Mouse (Mus musculus) liver, embryonic 14.5 days (tissue): ENCODE results near the gene Lrba. TPM values are rescaled to one million over a fixed set of nuclear protein-coding genes. Genes with fewer than 3 reads are reported as not detected.

Experiments
- ATAC-seq: fragments of 200-750 bp; cut with Nextera tagmentation; 2 replicates; pipeline ENCODE4 v1.8.0; 2017; ENCODE audit warnings: moderate number of reproducible peaks, mild to moderate bottlenecking, moderate library complexity; ENCODE audit not compliant: insufficient read depth
- DNase-seq, 3 experiments: peaks; one replicate each; pipeline ENCODE4 v3.0.0-alpha.2; 2012 to 2013; ENCODE audit warnings: low read depth in 3 of 3, low spot score in 3 of 3
- H3K27ac ChIP-seq: fragments of 300-500 bp; sonication (generic); 2 replicates; pipeline ENCODE4 v1.5.1; 2014; ENCODE audit warnings: moderate library complexity, mild to moderate bottlenecking, control low read depth, inconsistent platforms
- H3K27me3 ChIP-seq: fragments of 300-500 bp; sonication (generic); 2 replicates; pipeline ENCODE4 v1.6.1; 2014; ENCODE audit warnings: mild to moderate bottlenecking, low read length, moderate library complexity; ENCODE audit not compliant: control insufficient read depth, insufficient read depth
- H3K36me3 ChIP-seq: fragments of 300-500 bp; sonication (generic); replicated peaks from 2 replicates; pipeline ENCODE4 v1.6.1; 2014; ENCODE audit warnings: low read depth; ENCODE audit not compliant: control insufficient read depth, insufficient read depth
- H3K4me1 ChIP-seq, 2 experiments: fragments of 200-500 bp in 1 of 2; fragments of 300-500 bp in 1 of 2; sonication (generic) in 1 of 2; replicated peaks; 2 replicates each; pipeline ENCODE4 v1.6.1; 2012 to 2014; ENCODE audit warnings: antibody characterized with exemption in 1 of 2, inconsistent platforms in 1 of 2, low read length in 1 of 2; ENCODE audit not compliant: control insufficient read depth in 2 of 2, insufficient read depth in 2 of 2
- H3K4me2 ChIP-seq: fragments of 300-500 bp; sonication (generic); 2 replicates; pipeline ENCODE4 v1.6.1; 2014; ENCODE audit warnings: low read depth, mild to moderate bottlenecking, control low read depth, moderate library complexity
- H3K4me3 ChIP-seq, 2 experiments: fragments of 200-500 bp in 1 of 2; fragments of 300-500 bp in 1 of 2; sonication (generic) in 1 of 2; 2 replicates each; pipeline ENCODE4 v1.5.1; 2012 to 2014; ENCODE audit warnings: low read depth in 2 of 2, low read length in 2 of 2, mild to moderate bottlenecking in 2 of 2, control low read depth in 1 of 2, inconsistent platforms in 1 of 2, moderate library complexity in 1 of 2; ENCODE audit not compliant: insufficient read depth in 1 of 2
- H3K9ac ChIP-seq: fragments of 300-500 bp; sonication (generic); replicated peaks from 2 replicates; pipeline ENCODE4 v1.6.1; 2014; ENCODE audit warnings: mild to moderate bottlenecking, control low read depth, moderate library complexity
- H3K9me3 ChIP-seq: fragments of 300-500 bp; sonication (generic); 2 replicates; pipeline ENCODE4 v1.6.1; 2016; ENCODE audit warnings: low read length, mixed read lengths; ENCODE audit not compliant: control insufficient read depth
- CTCF ChIP-seq: IDR thresholded peaks from 2 replicates; pipeline ENCODE4 v1.5.1; 2016; ENCODE audit warnings: antibody characterized with exemption, low read depth, control low read depth
- EP300 ChIP-seq: IDR thresholded peaks from 2 replicates; pipeline ENCODE4 v1.6.1; 2016; ENCODE audit warnings: antibody characterized with exemption, low read depth
- WGBS: fragments of 180-500 bp; shearing (Covaris S2); extraction: QIAGEN DNeasy Blood & Tissue Kit; methylation state at CpG from one replicate; pipeline ENCODE4 v1.1.7; 2014; ENCODE audit not compliant: insufficient replicate concordance; 5-methylcytosine and 5-hydroxymethylcytosine counted together
- polyA plus RNA-seq, 2 experiments: library from polyadenylated mRNA; depleted of rRNA in 1 of 2; stranded (reverse) in 1 of 2; unstranded in 1 of 2; fragments of >200 nt; fragmentation: Nextera tagmentation in 1 of 2; extraction: Ambion mirVana in 1 of 2; gene quantifications; 2 replicates each; pipeline versions ENCODE4 v1.2.1 to v1.2.3; 2012 to 2014

Lrba gene
- polyA plus RNA-seq, 2 experiments: 3.7 to 4.4 TPM

DNA sequence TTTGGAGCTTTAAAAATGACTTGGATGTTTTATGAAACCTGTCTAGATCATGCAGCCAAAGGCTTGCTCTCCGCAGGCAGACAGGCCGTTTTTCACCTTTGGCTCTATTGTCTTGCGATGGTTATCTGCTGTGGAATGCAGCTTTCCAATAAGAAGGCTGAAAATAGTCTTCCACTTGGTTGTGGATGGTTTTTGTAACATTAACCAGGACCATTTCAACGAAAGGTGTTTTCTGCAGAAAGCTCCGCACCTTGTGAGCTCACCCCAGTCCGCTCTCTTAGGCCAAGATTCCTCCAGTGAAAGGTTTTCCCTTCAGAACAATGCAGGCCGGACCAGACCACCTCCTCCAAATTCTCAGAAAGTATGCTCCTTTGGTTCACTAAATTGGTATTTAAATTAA is 536.0 kb downstream of the Lrba start:
- no peaks in the 10 kb centered on the region for H3K9me3 ChIP-seq
- no peak overlapping the region for H3K9ac ChIP-seq
- DNase-seq: no peak

DNA sequence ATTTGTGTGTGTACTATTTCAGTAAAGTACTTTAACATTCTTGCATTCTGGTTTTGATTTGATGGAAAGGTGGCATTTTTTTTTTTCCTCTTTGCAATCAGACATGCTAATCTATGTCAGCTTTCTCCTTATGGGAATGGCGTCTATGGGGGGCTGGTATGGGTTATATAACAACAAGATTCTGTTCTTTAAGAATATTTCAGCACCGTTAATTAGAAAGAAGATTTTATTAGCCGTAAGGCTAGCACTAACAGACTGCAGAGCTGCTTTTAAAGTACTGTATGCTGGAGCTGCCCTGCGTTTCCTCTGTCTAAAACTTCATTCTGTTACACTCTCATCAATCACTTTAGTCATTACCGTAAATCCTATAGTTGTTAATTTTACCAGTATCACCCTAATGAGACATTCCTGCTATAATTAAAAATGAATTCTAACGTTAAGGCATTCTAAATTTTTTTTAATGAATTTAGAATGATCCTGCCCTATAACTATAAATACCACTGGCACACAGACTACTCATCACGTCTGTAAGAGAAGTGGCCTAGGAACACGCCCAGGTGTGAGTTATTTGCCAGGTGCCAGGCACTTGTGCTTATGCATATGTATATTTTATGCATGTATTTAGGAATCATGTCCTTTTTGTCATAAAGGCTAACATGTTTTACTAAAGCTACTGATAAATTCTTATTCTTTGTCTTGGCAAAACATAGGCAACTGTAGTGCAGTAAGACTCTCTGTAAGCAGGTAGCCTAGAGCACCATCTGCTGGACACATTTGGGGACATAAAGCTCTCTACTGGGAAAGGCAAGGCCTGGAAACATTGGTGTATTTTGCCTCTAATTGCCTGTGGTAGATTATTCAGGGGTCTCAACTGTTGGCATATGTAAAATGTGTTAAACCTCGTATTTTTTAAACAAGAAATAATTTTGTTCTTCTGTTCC is 536.9 kb downstream of the Lrba start:
- H3K4me2 ChIP-seq: no peak overlapping the region
- 60% methylated on average over 9 of the region's 9 CpGs for WGBS
- H3K27me3 ChIP-seq: no peaks in the 10 kb centered on the region
- no peaks in the 10 kb centered on the region for H3K4me1 ChIP-seq
- H3K27ac ChIP-seq: no peak overlapping the region
- H3K4me3 ChIP-seq: no peak overlapping the region
- peak in 2 of 3 experiments; percentile 22 to 28 for DNase-seq
- no peak overlapping the region for H3K9ac ChIP-seq
- ATAC-seq: no peak
- H3K36me3 ChIP-seq: no peaks in the 10 kb centered on the region
- TF ChIP-seq CTCF (peak; percentile 62), EP300 (no peak)
- no peaks in the 10 kb centered on the region for H3K9me3 ChIP-seq

More for the DNA sequence above, 536.0 kb downstream of the Lrba start:
- Histone ChIP-seq H3K4me2 (no peak overlapping the region), H3K27me3 (no peaks in the 10 kb centered on the region), H3K4me3 (no peak overlapping the region), H3K4me1 (no peaks in the 10 kb centered on the region), H3K27ac (no peak overlapping the region), H3K36me3 (no peaks in the 10 kb centered on the region)
- WGBS: 74% methylated on average over 7 of the region's 7 CpGs
- no peak for ATAC-seq
- TF ChIP-seq CTCF (no peak), EP300 (no peak)

DNA sequence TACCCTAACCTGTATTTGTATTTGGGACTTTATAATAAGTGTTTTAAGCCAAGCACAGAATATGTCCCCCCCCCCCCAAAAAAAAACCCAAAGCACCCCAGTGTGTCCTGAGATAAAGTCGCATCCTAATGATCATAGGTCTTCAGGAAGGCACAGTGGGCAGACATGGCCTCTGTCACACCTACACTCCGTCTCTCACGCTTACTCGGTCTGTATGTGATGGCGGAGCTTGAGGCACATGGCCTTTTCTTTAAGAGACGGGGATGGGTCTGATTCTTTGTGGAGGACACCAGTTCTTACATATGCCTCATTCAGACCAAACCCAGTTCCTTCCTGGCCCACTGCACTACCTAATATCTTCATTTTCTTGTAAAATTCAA is 537.5 kb downstream of the Lrba start:
- no peak for TF ChIP-seq EP300
- TF ChIP-seq CTCF: no peak
- 82% methylated on average over 6 of the region's 6 CpGs for WGBS

DNA sequence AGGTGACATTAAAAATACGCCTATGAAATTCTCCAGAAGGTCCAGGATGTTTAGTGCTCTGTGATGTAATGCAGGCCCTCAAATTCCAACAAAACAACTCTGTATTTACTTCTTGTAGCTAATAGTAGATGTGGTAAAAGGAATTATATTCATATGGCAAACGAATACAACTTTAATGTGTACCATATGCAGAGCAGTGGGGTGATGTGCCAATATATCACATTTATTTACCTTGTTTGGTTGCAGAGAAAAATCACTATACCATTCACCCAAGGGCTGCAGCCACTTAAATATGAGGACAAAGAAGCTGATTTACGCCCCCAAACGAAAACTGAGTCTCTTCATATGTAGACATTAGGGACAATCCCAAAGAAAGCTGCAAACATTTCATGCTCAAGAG is 538.0 kb downstream of the Lrba start:
- H3K9ac ChIP-seq: no peak overlapping the region
- H3K36me3 ChIP-seq: no peaks in the 10 kb centered on the region
- H3K27me3 ChIP-seq: no peaks in the 10 kb centered on the region
- no peak overlapping the region for H3K4me3 ChIP-seq
- ATAC-seq (no peak), DNase-seq (no peak)
- H3K27ac ChIP-seq: no peak overlapping the region
- H3K4me2 ChIP-seq: no peak overlapping the region
- no peaks in the 10 kb centered on the region for H3K9me3 ChIP-seq
- H3K4me1 ChIP-seq: no peaks in the 10 kb centered on the region
- WGBS: 69% methylated on average over 4 of the region's 4 CpGs
- TF ChIP-seq EP300 (no peak), CTCF (no peak)

More for the DNA sequence above, 537.5 kb downstream of the Lrba start:
- H3K9ac ChIP-seq: no peak overlapping the region
- H3K4me1 ChIP-seq: no peaks in the 10 kb centered on the region
- no peaks in the 10 kb centered on the region for H3K9me3 ChIP-seq
- no peaks in the 10 kb centered on the region for H3K27me3 ChIP-seq
- no peak overlapping the region for H3K4me3 ChIP-seq
- DNase-seq: no peak
- ATAC-seq: no peak
- H3K27ac ChIP-seq: no peak overlapping the region
- H3K36me3 ChIP-seq: no peaks in the 10 kb centered on the region
- H3K4me2 ChIP-seq: no peak overlapping the region

DNA sequence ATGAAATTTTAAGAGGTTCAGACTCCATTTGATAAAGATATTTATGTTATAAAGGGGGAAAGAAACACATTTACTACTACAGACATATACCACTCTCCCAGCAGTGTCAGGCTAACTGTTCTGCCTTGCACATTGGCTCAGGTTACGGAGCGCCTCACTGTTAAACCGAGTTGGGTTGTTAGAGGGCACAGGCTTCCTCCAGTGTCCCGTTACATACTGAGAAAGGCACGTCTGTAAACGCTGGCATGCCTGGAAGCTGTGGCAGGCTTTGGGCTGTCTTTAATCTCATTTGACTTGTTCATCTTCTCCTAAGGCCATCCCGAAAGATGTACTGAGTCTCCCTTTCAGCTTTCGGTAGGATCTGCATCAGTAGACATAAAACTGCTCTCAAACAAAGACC is 544.1 kb downstream of the Lrba start:
- Histone ChIP-seq H3K4me2 (no peak overlapping the region), H3K27me3 (no peaks in the 10 kb centered on the region), H3K9me3 (no peaks in the 10 kb centered on the region), H3K9ac (no peak overlapping the region), H3K27ac (no peak overlapping the region), H3K36me3 (no peaks in the 10 kb centered on the region), H3K4me1 (no peaks in the 10 kb centered on the region), H3K4me3 (no peak overlapping the region)
- ATAC-seq (no peak), DNase-seq (no peak)
- TF ChIP-seq CTCF (no peak), EP300 (no peak)
- 51% methylated on average over 8 of the region's 8 CpGs for WGBS
